Mouse (Mus musculus): Measurements from ENCODE around the gene Cxcr1.

GRCm38 (mm10) chr1:74192711-74193110 lies 1.7 kb downstream of the Cxcr1 start:
- TF ChIP-seq GATA1 (IDR thresholded peaks at IDR 0.05; ENCODE audit: low read length) = no peak
- no peak for TF ChIP-seq TAL1 (IDR thresholded peaks at IDR 0.05; ENCODE audit: low read length)

Data from erythroblast, embryonic 14.5 days (primary cell).